Mouse (Mus musculus) large intestine, adult 2 months (tissue): ENCODE measurements at regions not wholly inside any gene's neighbourhood (a gene's known extent, or its start where the extent isn't known, plus 50 kb on each side); places are given as distances from the start of the nearest gene placed in this dataset.

Experiments used
- DNase-seq: peaks from one replicate; pipeline ENCODE4 v3.0.0-alpha.2; 2012; ENCODE audit warnings: low read depth, low spot score
- WGBS: fragments of 180-500 bp; shearing (Covaris S2); methylation state at CpG from one replicate; pipeline ENCODE4 v1.1.7; 2018; 5-methylcytosine and 5-hydroxymethylcytosine counted together

DNA sequence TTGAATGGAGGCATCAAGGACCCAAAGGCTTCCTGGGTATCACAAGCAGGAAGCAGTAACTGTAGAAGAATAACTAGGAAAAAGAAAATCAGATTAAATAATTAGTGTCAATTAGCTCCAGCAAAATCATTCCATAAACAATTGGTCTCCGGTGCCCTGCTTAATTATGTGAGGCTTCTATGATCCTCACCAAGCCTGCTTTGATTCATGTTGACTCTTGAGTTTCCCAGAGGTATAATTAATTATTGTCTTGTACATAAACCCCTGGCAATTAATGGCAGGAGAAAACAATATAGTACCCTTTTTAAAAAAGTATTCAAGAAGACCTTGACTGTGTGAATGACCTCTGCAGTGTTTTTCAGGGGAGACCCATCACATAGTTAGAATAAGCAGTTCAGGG is 61.5 kb upstream of the Sp8 start:
- WGBS = 83% methylated on average over 1 of the region's 1 CpGs
- no peak for DNase-seq

DNA sequence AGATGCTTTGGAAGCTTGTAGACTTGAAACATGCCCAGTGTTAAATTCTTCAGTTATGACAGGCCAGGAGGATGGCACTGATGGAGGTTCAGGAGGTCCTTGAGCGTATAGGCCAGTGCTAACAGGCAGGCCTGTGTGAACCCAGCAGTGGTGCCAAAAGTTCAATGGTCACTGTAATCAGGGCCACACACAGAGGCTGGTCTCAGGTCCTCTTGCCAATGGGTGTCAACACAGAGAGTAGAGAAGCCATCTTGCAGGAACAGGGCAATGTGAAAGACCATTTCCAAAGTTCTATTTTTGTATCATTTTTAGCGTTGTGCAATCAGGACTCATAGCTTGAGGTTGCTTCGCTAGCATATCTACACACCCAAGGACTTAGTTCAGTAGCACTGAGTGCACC is 64.2 kb upstream of the Sp8 start:
- DNase-seq = no peak
- 73% methylated on average over 3 of the region's 3 CpGs for WGBS

DNA sequence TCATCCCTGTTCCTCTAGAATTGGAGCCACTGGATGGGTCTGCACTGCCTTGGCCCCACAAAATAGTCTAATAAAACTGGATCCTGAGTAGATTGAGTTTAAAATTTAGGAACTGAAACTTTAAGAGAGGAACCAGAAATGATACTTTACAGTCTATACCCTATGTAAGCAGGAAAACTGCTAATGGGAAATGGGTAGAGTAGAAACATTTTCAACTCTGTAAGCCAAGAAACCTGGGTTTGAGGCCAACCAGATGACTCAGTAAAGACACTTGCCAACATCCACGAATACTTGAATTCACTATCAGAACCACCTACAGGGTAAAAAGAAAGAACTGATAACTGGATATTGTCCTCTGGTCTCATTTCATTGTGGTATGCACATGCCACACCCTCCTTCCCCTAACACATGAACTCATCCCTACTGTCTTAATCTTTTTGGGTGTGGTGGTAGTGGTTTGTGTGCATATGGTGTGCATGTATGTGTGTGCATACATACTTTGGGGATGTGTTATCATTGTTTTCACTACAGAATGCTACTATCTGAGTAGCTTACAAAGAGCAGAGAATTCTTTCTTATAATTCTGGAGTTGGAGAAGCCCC is 70.6 kb upstream of the Sp8 start:
- no peak for DNase-seq

DNA sequence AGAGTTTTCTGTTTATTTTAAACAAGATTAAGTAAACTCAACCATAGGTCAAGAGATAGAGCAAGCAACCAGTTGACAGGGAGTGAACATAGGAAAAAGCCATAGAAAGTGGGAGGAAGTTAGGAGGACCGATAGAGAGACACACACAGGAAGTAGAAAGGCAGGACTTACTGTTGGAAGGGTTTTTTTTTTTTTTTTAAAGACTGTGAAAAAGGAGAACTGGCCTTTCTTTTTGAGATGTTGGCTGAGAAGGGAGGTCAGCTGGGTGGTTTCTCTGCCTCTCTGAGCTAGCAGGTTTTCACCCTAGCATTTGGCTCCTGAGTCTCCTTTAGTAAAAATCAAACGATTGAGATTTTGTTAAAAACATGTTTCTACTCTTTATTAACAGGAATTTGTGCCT is 73.3 kb upstream of the Sp8 start:
- DNase-seq = no peak
- 63% methylated on average over 2 of the region's 2 CpGs for WGBS

More for the DNA sequence above, 70.6 kb upstream of the Sp8 start:
- 41% methylated on average over 1 of the region's 1 CpGs for WGBS

DNA sequence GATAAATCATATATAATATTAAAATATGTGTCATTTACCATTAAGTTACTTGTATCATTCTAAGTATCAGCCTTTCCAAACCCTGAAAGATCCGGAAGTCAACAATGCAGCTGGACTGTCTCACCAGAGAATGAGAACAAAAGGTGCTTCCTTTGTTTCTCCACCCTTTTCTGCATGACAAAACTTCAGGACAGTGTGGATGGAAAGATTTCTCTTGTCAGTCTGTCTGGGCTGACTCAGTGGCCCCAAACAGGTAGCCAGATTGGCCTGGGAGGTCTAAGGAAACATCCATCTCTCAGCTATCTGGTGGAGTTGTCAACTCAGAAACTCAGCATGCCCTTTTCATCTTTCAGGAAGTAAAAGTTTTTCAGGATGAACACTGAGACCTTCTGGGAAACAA is 79.7 kb upstream of the Sp8 start:
- DNase-seq = no peak
- 83% methylated on average over 1 of the region's 1 CpGs for WGBS

DNA sequence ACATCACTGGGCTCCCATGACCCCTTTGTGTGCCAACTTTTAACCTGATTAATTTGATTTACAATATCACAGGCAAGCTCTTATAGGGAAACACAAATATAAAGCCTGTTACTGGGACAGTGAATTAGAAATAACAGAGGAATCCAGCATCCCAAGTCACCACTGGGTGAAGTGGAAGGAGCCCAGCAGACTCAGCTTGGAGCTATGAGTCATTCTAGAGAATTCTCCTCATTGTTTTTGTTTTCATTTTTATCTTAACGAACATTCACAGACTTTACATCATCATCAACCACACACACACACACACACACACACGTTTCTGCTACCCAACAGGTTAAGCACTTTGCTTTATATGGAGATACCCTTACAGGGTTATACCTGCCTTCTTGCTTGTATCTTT is 92.1 kb upstream of the Sp8 start:
- no peak for DNase-seq
- 59% methylated on average over 2 of the region's 2 CpGs for WGBS

DNA sequence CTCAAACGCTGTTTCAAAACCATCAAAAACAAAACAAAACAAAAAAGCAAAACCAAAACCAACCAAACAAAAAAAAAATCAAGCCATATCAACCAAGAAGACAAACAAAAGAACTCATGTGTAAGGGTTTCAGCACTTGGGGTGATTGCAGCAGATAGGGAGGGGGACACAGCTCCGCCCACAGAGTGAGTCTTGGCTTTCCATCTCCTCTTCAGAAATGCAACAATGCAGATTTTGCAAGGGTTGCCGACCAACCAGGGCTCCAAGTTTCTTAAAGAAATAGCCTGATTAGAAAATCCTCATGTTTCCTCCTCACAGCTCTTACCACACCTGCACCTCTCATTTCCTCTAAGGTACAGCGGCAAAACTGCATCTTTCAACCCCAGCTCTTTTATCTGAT is 107.0 kb upstream of the Sp8 start:
- DNase-seq = no peak
- WGBS = 59% methylated on average over 4 of the region's 4 CpGs

DNA sequence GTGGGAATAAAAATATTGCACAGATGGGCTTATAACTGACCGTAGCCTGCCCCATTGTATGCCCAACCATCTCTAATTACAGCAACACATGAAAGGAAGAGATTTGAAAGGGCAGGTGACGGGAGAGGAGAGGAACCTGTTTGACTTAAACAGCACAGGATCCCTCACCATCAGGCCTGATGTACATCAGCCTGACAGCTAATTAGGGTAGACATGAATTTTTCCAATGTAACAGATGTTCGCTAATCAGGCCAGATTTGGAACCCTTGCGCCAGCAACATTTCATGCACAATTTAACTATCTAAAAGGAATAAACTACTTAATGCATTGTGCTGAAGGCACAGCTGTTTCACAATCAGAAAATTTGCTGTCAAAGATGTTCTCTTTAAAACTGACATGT is 120.2 kb upstream of the Sp8 start:
- DNase-seq = no peak
- WGBS = 84% methylated on average over 4 of the region's 4 CpGs

DNA sequence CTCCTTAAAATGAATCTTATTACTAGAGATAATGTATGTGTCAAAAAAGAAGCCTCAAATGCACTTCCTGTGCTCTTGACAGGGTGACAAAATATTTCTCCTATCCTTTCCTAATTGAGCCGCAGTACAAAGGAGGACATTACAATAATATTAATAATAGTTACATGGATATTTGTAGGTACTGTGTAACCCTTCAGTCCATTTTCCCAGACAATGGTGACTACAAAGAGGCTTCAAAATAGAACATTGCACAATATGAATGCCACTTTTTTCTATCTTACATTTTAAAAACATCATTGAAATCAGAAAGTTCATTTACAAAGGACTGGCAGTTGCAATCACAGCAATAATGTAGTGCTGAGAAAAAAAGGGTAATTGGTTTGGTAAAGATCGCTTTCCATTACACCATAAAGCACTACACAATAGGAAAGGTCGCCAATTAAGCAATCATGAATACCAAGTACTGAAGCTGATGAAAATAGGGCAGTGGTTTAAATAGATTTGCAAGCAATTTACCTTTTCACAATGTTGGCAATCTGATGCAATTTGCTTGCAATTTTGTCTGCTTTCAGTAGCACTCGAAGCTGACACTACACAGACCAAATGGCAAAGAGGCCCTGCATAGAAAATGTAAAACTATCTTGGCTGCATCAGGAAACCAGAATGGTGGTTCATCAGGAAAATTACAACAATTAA is 126.1 kb upstream of the Sp8 start:
- WGBS = 65% methylated on average over 4 of the region's 4 CpGs
- DNase-seq = no peak

DNA sequence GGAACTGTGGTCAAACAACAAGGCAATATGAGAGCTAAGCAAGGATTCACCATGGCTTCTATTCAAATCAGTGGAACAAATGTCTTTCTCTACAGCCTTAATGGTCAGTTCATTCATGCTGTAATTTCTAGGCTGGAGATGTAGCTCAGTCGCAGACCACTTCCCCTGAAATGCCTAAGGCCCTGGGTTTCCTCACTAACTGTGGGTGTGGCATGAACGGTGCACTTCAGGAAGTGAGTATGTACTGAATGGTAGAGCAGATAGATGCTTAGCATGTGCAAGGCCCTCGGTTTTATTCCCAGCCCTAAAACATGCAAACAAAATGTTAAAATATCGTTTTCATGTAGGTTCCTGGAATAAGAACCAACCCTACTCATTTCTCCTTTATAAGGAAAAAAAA is 129.3 kb upstream of the Sp8 start:
- WGBS = 66% methylated on average over 4 of the region's 4 CpGs
- DNase-seq = no peak

DNA sequence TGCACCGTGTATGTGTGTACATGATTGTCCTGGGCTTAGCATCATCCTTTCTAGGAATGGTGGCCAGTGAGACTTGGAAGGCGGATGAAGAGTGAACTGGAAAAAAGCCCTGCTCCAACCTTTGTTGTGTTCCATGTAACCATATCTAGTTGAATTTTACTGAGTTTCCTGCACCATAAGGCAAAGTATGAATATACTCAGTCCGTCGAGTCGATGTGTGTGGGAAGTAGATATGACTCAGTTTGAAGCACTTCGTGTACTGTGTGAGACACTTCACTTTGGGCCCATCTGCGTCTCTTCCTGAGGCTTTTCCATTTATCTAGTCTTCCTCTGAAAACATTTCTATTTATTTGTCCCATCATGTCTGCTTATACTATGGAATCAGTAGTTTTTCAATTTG is 139.5 kb upstream of the Sp8 start:
- WGBS = 84% methylated on average over 7 of the region's 7 CpGs
- DNase-seq = no peak

DNA sequence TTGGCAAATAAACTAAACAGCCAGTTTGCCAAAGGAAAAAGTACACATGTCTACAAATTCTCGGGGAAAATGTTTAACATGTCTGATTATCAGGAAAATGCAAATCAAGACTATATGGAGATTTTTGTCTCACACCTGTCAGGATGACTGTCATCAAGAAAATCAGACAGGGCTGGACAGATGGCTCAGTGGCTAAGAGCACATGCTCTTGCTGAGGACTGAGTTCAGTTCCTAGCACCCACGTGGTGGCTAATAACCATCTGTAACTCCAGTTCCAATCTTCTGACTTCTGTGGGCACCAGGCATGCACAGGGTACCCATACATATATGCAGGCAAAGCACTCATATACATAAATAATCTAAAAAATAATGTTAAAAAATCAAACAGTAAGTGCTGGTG is 141.3 kb upstream of the Sp8 start:
- 67% methylated on average over 2 of the region's 2 CpGs for WGBS
- DNase-seq = no peak

DNA sequence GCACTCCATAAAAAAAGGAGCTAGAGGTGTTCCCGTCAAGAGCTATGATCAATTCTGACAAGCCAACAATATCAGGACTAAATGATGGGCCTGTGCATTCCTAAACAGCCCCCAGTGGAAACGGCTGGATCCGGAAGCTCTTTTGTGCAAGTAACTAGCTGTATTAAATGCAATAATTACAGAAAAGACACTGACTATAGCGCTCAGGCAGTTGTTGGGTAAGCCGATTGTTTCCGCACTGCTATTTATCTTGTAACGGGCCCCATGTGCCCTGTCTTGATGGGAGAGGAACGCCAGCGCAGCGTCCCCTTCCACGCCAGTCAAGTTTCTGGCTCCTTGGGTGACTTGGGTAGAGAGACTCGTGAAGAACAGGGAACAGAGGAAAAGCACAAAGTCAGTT is 142.4 kb upstream of the Sp8 start:
- DNase-seq = no peak
- WGBS = 58% methylated on average over 12 of the region's 12 CpGs

DNA sequence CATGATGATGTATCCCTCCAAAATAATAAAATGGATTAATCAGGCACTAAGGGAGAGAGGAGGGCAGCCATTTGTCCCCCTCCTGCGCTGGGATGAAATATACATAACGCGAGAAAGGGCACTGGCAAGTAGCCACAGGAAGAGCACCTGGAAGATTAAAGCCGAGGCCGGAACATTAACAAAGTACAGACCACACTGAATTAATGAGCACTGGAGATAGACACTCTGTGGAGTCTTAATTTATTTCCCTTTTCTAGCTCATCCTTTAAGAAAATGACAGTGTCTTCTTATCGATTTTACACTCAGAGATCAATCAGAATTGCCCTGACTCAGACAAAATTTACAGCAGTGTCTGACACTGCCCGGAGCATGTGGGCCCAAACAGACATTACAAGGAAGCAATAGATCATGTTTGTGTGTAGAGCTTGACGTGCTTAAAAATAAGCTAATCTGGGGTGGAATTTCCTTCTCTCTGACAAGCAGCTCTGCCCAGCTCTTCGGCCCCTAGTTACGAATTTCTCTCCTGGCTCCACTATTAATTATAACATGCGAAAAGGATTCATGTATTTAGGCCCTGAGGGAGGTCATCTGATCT is 143.0 kb upstream of the Sp8 start:
- no peak for DNase-seq
- 43% methylated on average over 11 of the region's 11 CpGs for WGBS

DNA sequence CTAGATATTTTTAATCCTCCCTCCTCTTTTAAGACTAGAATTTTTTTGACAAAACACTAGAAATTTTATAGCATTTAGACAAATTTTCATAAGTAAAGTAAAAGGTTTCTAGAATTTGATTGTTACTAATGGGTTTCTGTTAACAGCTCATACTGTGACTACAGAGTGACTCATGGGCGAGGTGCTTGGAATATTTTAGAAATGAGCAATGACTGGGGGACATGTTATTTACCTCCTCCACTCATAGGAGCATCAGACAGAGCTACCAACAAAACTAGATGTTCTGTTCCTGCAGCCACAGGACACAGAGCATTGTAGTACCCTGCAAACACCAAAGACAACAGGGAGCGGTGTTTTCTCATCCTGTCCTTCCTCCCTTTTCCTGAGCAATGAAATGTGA is 144.3 kb upstream of the Sp8 start:
- DNase-seq = no peak
- 77% methylated on average over 2 of the region's 2 CpGs for WGBS

DNA sequence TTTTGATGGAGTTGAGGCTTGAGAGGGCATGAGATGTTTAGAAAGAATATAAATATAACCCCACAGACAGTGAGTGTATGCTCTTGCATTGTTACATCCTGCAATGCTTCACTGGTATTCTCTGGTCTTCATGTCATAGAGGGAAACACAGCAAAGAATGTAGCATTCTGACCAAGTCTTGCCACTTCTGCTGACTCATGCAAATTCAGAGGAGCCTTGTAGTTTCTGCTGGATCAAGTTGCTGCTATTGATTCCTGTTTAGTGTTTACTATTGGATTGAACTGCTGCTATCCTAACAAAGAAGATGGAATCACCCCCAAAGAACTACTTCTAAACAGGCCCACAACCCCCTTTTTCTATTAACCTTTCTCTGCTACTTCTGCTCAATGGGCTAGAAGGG is 148.0 kb upstream of the Sp8 start:
- no peak for DNase-seq

DNA sequence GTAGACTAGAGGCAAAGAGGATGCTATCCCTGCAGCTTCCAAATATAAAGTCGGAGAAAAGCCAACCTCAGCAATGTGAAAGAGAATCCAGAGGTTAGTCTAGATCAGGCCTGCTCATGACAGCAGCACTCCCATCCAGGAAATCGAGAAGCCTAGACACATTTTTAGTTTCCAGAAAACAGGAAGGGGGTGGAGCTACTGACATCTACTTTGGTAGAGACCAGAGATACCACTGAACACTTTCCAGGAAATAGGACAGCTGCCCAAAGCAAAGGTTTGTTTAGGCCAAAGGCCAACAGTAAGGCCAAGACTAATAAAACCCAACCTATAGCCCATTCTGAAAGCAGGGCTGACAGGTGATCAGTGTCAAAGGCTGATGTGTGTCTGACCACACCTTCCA is 151.4 kb upstream of the Sp8 start:
- DNase-seq = no peak
- 63% methylated on average over 2 of the region's 2 CpGs for WGBS

DNA sequence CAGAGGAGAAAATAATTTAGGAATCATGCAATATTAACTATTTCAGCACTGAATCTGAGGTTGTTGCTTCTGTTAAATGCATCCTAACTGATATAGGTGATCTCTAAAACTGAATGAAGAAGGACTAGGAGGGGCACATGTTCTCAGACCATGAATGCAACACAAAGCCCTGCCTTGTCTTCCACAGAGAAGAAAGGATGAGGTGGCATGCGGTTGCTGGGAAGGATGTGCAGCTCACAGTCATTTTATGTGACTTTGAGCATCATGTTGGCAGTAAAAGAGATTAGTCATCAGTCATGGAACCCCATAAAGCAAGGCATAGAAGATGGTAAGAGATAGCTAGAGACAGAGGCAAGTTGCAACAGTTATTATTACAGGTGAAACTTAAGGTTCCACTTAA is 163.2 kb upstream of the Sp8 start:
- DNase-seq = no peak
- 72% methylated on average over 1 of the region's 1 CpGs for WGBS

DNA sequence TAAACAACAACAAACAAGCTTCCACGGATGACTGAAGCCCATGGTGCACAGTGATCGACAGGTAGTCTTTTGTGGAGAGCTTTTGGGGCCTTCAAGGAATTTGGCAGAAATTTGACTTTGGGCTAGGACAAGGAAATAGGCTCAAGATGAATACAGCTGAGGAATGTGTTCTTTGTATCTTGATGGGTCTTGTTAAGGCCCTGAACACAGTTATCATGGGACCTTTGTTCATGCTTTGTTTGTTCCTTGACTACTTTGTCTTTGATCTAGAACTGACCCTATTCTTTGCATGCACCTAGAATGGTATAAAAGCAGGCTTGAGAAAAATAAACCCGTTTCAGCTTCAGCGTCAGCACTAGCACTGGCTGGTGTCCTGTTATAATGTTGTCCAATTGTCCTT is 168.1 kb upstream of the Sp8 start:
- no peak for DNase-seq
- WGBS = 83% methylated on average over 4 of the region's 4 CpGs

DNA sequence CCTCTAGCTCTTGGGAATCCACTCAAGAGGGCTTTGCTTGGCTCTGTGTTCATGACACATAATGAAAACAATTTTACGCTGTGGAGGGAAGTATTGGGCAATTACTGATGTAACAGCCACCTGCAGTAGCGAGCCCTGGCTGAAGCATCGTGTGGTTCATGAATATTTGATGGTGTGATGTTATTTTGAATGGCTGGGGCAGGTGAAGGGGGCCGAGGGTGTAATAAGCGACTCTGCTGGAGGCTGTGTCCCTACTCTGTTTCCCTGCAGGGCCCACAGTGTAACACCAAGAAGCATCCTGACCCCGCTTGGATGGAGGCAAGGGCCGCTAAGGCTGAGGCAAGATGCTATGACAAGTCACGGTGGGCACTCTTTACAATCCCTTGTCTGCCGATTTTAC is 184.6 kb upstream of the Sp8 start:
- DNase-seq = no peak
- WGBS = 34% methylated on average over 9 of the region's 9 CpGs

DNA sequence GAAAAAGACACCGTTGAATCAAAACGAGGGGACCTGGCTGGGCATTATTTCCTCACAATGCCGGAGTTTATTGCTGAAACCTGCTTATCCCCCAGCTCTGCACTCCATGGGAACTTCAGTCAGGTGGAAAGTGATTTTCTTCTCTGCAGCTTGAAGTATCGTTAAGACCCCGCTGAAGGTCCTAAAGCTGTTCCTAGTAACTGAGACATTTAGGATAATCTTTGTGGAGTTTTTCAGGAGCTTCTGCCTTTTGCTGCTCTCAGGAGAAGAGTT is 185.0 kb upstream of the Sp8 start:
- no peak for DNase-seq
- WGBS = 16% methylated on average over 5 of the region's 5 CpGs
